ENCODE assay signal across 17 mouse cellular contexts in the genomic region with DNA sequence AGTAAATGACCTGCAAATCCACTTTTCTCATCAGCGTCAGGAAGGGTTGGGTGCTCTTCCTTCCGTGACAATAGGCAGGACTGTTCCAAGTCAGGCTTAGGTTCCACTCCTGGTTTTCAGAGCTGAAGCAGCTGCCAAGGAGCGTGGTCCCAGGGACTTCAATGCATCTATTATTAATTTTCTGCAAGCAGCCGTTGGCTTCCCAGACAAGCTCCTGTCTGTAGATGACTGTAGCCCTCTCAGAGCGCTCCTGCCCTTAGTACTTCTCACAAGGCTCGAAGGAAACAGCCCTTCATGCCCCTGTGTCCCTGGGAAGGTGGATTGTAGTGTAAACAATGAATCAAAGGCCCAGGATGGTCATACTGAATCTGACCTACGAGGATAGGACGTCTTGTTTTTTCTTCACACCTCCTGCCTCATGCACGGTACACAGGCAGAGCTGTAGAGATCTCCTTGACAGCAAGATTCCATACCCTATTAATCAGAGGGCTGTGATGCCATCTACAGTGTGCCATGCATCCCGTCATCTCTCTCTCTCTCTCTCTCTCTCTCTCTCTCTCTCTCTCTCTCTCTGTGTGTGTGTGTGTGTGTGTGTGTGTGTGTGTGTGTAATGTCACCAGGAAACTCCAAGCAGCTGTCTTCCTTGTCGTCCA.
A peak's percentile ranks its signal among the peaks of the same experiment; 100 is the strongest.
DNase-seq lines count a peak whose midpoint lies in the region; ATAC-seq and TF ChIP-seq lines count a peak whose summit lies in the region.
"Had no signal": no experiment of that assay in that cellular context is flagged by ENCODE, and none has a peak within 500 bp of the region (broad histone marks: within the 10 kb centered on the region; RNA-seq: fewer than 3 reads in every experiment).

No protein-coding gene starts in this region.

- no peak overlapping the region for H3K4me3 ChIP-seq in forebrain, embryonic 15.5 days
- H3K4me3 ChIP-seq in forebrain, embryonic 11.5 days (ENCODE audit: low read depth, low read length), result no peak overlapping the region
- H3K4me3 ChIP-seq in kidney, postnatal 0 days (replicated peaks; ENCODE audit: low read depth, low read length), result no peak overlapping the region
- no peak overlapping the region for H3K4me3 ChIP-seq in midbrain, embryonic 15.5 days
- H3K4me3 ChIP-seq: heart, embryonic 12.5 days; limb, embryonic 15.5 days; myocyte had no signal

- ATAC-seq in forebrain, embryonic 15.5 days (replicated peaks), result no peak
- no peak for ATAC-seq in forebrain, embryonic 11.5 days (replicated peaks; ENCODE audit: low FRiP score)
- 0 out of 2 replicates have a peak, but pooled peaks have one; percentile 38 for ATAC-seq in kidney, postnatal 0 days (replicated peaks; ENCODE audit: low FRiP score, low read depth)
- ATAC-seq in midbrain, embryonic 15.5 days (replicated peaks), result no peak
- ATAC-seq: intestine, embryonic 16.5 days; liver, postnatal 0 days had no signal

- no peak overlapping the region for H3K9ac ChIP-seq in forebrain, embryonic 15.5 days (replicated peaks)
- H3K9ac ChIP-seq in forebrain, embryonic 11.5 days (ENCODE audit: low read length), result no peak overlapping the region
- H3K9ac ChIP-seq in kidney, postnatal 0 days (ENCODE audit: low read depth, low read length), result no peak overlapping the region
- no peak overlapping the region for H3K9ac ChIP-seq in midbrain, embryonic 15.5 days
- H3K9ac ChIP-seq: heart, embryonic 12.5 days; limb, embryonic 15.5 days; liver, postnatal 0 days had no signal

- peaks cover 41% of the 10 kb centered on the region for H3K4me1 ChIP-seq in forebrain, embryonic 15.5 days
- H3K4me1 ChIP-seq in forebrain, embryonic 11.5 days (replicated peaks; ENCODE audit: control insufficient read depth, insufficient read depth, low read length), result no peaks in the 10 kb centered on the region; the same call in 1 of the 2 replicates
- H3K4me1 ChIP-seq in kidney, postnatal 0 days (replicated peaks; ENCODE audit: insufficient read depth, low read length), result peaks cover 10% of the 10 kb centered on the region
- H3K4me1 ChIP-seq in midbrain, embryonic 15.5 days, result peaks cover 21% of the 10 kb centered on the region
- H3K4me1 ChIP-seq: heart, embryonic 12.5 days had no signal

- no peaks in the 10 kb centered on the region for H3K36me3 ChIP-seq in forebrain, embryonic 15.5 days
- H3K36me3 ChIP-seq in forebrain, embryonic 11.5 days (ENCODE audit: control insufficient read depth, insufficient read depth, low read length), result no peaks in the 10 kb centered on the region
- no peaks in the 10 kb centered on the region for H3K36me3 ChIP-seq in kidney, postnatal 0 days (ENCODE audit: insufficient read depth, low read length)
- H3K36me3 ChIP-seq in midbrain, embryonic 15.5 days (replicated peaks), result no peaks in the 10 kb centered on the region
- H3K36me3 ChIP-seq: heart, embryonic 12.5 days; limb, embryonic 15.5 days had no signal

- no peaks in the 10 kb centered on the region for H3K9me3 ChIP-seq in forebrain, embryonic 15.5 days
- H3K9me3 ChIP-seq in forebrain, embryonic 11.5 days (ENCODE audit: control insufficient read depth, low read length), result no peaks in the 10 kb centered on the region
- H3K9me3 ChIP-seq in kidney, postnatal 0 days (replicated peaks; ENCODE audit: low read length), result no peaks in the 10 kb centered on the region
- no peaks in the 10 kb centered on the region for H3K9me3 ChIP-seq in midbrain, embryonic 15.5 days
- H3K9me3 ChIP-seq: heart, embryonic 12.5 days; limb, embryonic 15.5 days had no signal

- H3K4me2 ChIP-seq in forebrain, embryonic 15.5 days (replicated peaks), result no peak overlapping the region
- H3K4me2 ChIP-seq in forebrain, embryonic 11.5 days (ENCODE audit: low read depth, low read length, severe bottlenecking), result no peak overlapping the region
- H3K4me2 ChIP-seq in kidney, postnatal 0 days (ENCODE audit: low read length), result no peak overlapping the region
- H3K4me2 ChIP-seq in midbrain, embryonic 15.5 days, result no peak overlapping the region
- H3K4me2 ChIP-seq: heart, embryonic 12.5 days; limb, embryonic 15.5 days had no signal

- DNase-seq in forebrain, embryonic 11.5 days (ENCODE audit: low spot score), result no peak
- peak; percentile 37 for DNase-seq in kidney, postnatal 0 days (ENCODE audit: low spot score)
- DNase-seq in kidney, adult 11 months, result no peak
- peak; percentile 62 for DNase-seq in brain, embryonic 14.5 days (ENCODE audit: low read depth)
- no peak for DNase-seq in spleen, adult 12 weeks (ENCODE audit: low spot score)
- DNase-seq in thymus, adult 18-20 months, result no peak
- DNase-seq: adrenal gland, adult 2 months; cerebellum, adult 2 months; liver, postnatal 0 days; right cerebral cortex, postnatal 25 days; thymus, postnatal 25 days had no signal

- H3K27ac ChIP-seq in forebrain, embryonic 15.5 days (replicated peaks), result peak overlapping the region; percentile 60
- no peak overlapping the region for H3K27ac ChIP-seq in forebrain, embryonic 11.5 days (ENCODE audit: low read depth, low read length)
- H3K27ac ChIP-seq in kidney, postnatal 0 days, result no peak overlapping the region
- peak overlapping the region; percentile 20; the same call in 1 of the 2 replicates for H3K27ac ChIP-seq in midbrain, embryonic 15.5 days
- H3K27ac ChIP-seq: limb, embryonic 15.5 days had no signal

- TF ChIP-seq CTCF in kidney, postnatal 0 days (IDR thresholded peaks at IDR 0.05; ENCODE audit: low read depth), result no peak
- no peak for TF ChIP-seq CTCF in brain, embryonic 14.5 days (IDR thresholded peaks at IDR 0.05; ENCODE audit: borderline replicate concordance, extremely low read depth, insufficient read depth, insufficient read length)

- WGBS in forebrain, embryonic 15.5 days, result 55% methylated on average over 11 of the region's 11 CpGs
- WGBS in forebrain, embryonic 11.5 days, result 81% methylated on average over 11 of the region's 11 CpGs
- 28% methylated on average over 11 of the region's 11 CpGs for whole genome bisulfite sequencing in kidney, postnatal 0 days
- 47% methylated on average over 11 of the region's 11 CpGs for WGBS in midbrain, embryonic 15.5 days

- no peaks in the 10 kb centered on the region for H3K27me3 ChIP-seq in forebrain, embryonic 15.5 days
- no peaks in the 10 kb centered on the region for H3K27me3 ChIP-seq in forebrain, embryonic 11.5 days (ENCODE audit: control insufficient read depth, insufficient read depth, low read length)
- no peaks in the 10 kb centered on the region for H3K27me3 ChIP-seq in kidney, postnatal 0 days (ENCODE audit: insufficient read depth, low read length)
- H3K27me3 ChIP-seq in midbrain, embryonic 15.5 days (replicated peaks), result no peaks in the 10 kb centered on the region
- H3K27me3 ChIP-seq: limb, embryonic 15.5 days had no signal

- no peak for TF ChIP-seq POLR2A in brain, embryonic 14.5 days (IDR thresholded peaks at IDR 0.05; ENCODE audit: borderline replicate concordance, extremely low read depth, insufficient read depth, insufficient read length, poor library complexity, severe bottlenecking)

Comparison
In these comparisons a context has a peak if more than half of its experiments do, and no peak if none do; other contexts are left out.
1. H3K27ac ChIP-seq: peak in forebrain, embryonic 15.5 days (single experiment) and midbrain, embryonic 15.5 days (single experiment); none in forebrain, embryonic 11.5 days (single experiment) and kidney, postnatal 0 days (single experiment).
2. DNase-seq: peak in kidney, postnatal 0 days (single experiment) and brain, embryonic 14.5 days (single experiment); none in forebrain, embryonic 11.5 days (single experiment), kidney, adult 11 months (single experiment), spleen, adult 12 weeks (single experiment) and thymus, adult 18-20 months (0 of 2).